Mouse (Mus musculus) spleen, adult 2 months (tissue): ENCODE measurements at regions not wholly inside any gene's neighbourhood (a gene's known extent, or its start where the extent isn't known, plus 50 kb on each side); places are given as distances from the start of the nearest gene placed in this dataset.
A peak's percentile ranks its signal among the peaks of the same experiment; 100 is the strongest.
"Not testable (repeated sequence)": the region's sequence is repeated elsewhere in the genome, so short reads cannot be mapped to it uniquely, and the experiment has no call there.

Experiments
- DNase-seq, 2 experiments: peaks; one replicate each; pipeline versions ENCODE4 v3.0.0 to v3.0.0-alpha.2; 2012 to 2021; ENCODE audit warnings: low spot score in 2 of 2, low read depth in 1 of 2
- H3K27ac ChIP-seq: fragments of 200-500 bp; 2 replicates; pipeline ENCODE4 v1.5.1; 2012; ENCODE audit warnings: low read length, inconsistent platforms; ENCODE audit not compliant: insufficient read depth
- H3K27me3 ChIP-seq: fragments of 200-500 bp; 2 replicates; pipeline ENCODE4 v1.6.1; 2012; ENCODE audit warnings: mild to moderate bottlenecking, moderate library complexity, low read length, inconsistent platforms; ENCODE audit not compliant: control insufficient read depth, insufficient read depth
- H3K36me3 ChIP-seq: fragments of 200-500 bp; 2 replicates; pipeline ENCODE4 v1.6.1; 2012; ENCODE audit warnings: mild to moderate bottlenecking, low read length, inconsistent platforms; ENCODE audit not compliant: control insufficient read depth, insufficient read depth
- H3K4me1 ChIP-seq: fragments of 200-500 bp; 2 replicates; pipeline ENCODE4 v1.6.1; 2011; ENCODE audit warnings: inconsistent platforms; ENCODE audit not compliant: control insufficient read depth, insufficient read depth, insufficient read length
- H3K4me3 ChIP-seq: fragments of 200-500 bp; 2 replicates; pipeline ENCODE4 v1.5.1; 2011; ENCODE audit warnings: mild to moderate bottlenecking, inconsistent platforms; ENCODE audit not compliant: insufficient read depth, insufficient read length; ENCODE audit errors: extremely low read depth
- WGBS: fragments of 180-500 bp; shearing (Covaris S2); methylation state at CpG from one replicate; pipeline ENCODE4 v1.1.7; 2018; 5-methylcytosine and 5-hydroxymethylcytosine counted together

DNA sequence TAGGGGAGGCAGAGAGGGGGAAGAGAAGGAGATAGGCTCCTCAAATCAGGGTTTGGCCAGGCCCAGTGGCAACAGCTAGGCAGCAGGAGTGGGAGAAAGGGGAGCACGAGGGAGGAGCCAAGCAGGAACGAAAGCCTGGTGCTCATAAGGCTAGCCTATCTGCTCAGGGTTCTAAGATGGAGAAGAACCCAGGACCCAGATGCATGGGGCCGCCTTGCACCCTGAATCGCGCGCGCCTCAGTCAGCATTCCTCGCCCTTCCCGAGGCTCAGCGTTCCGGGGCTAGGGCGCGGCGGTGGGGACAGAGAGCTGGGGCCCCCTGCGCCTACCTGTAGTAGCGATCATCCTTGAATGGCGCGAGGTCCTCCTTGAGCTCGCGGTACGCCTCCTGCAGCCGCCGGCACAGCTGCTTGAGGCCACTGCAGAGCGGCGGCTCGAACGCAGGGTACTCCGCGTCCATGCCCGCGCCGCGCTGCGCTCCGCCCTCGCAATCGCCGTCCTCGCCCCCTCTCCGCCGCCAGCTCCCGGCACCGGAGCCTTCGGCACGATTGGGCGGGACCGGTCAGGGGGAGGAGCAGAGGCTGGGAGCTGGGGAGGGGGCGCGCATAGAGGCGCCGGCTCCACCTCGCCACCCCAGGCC lies 60.1 kb downstream of the Dynlt1b start:
- not testable (repeated sequence) for H3K27me3 ChIP-seq
- WGBS = 10% methylated on average over 23 of the region's 52 CpGs

DNA sequence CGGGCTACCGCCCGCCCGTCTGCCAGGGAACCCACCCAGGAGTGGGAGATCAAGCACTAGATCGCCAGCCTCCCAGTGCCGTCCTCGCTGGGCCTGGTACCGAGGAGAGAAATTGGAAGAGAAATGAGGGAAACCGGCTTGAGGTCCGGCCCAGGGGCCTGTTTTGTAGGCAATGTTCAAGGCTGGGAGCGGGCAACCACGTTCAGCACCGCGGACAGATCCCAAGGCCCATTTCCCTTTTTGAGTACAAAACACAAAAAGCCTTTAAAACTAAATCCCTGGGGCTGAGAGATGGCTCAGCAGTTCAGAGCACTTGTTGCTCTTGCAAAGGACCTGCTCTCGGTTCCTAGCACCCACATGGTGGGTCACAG lies 60.6 kb downstream of the Dynlt1b start:
- no CpG with 5 or more reads among the region's 15 CpGs for WGBS
- H3K4me3 ChIP-seq, H3K27ac ChIP-seq, H3K4me1 ChIP-seq, DNase-seq, H3K27me3 ChIP-seq, H3K36me3 ChIP-seq: not testable (repeated sequence)

More for the DNA sequence above, 60.1 kb downstream of the Dynlt1b start:
- not testable (repeated sequence) for H3K4me3 ChIP-seq, DNase-seq, H3K36me3 ChIP-seq, H3K4me1 ChIP-seq, H3K27ac ChIP-seq

DNA sequence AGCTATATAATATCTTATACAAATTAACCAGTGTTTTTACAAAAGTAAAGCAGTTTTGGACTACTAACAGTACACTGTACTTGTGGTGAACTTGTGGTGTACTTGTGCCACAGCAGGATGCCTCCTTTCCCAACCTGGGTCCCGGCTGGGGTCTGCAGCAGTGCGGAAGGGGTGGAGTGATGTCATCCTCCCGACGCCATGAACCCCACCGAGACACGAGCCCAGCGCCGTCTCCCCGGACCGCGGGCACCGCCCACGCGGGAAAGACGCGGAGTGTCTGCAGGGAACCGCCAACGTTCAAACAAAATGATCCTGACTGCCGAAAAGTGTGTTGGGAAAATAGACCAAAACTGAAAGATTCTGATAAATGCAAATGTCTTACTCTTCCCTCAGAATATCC lies 62.6 kb downstream of the Dynlt1b start:
- 30% methylated on average over 19 of the region's 19 CpGs for WGBS

DNA sequence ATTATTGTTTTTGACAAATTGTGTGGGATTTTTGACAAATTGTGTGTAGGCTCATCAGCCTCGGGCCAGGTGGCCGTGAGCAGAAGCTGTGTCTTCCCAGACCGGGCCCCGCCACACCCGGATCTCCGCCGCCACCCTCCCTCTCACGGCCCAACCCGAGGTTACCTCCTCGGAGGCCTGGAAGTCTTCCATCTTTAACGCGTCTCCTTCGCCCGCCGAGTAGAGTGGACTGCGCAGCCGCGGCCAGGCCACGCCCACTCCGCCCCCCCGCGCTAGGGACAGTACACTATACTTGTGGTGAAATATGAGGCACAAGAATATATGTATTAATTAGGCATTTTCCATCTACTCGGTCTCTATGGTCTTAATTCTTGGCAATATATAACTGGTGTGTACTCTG lies 63.0 kb downstream of the Dynlt1b start:
- H3K4me3 ChIP-seq, H3K27me3 ChIP-seq, H3K27ac ChIP-seq, H3K4me1 ChIP-seq, H3K36me3 ChIP-seq: not testable (repeated sequence)
- peak in 1 of 2 experiments; percentile 66 for DNase-seq
- WGBS = 28% methylated on average over 23 of the region's 23 CpGs

More for the DNA sequence above, 62.6 kb downstream of the Dynlt1b start:
- peak in 1 of 2 experiments; percentile 23 for DNase-seq
- not testable (repeated sequence) for H3K27ac ChIP-seq, H3K27me3 ChIP-seq, H3K36me3 ChIP-seq, H3K4me1 ChIP-seq, H3K4me3 ChIP-seq

DNA sequence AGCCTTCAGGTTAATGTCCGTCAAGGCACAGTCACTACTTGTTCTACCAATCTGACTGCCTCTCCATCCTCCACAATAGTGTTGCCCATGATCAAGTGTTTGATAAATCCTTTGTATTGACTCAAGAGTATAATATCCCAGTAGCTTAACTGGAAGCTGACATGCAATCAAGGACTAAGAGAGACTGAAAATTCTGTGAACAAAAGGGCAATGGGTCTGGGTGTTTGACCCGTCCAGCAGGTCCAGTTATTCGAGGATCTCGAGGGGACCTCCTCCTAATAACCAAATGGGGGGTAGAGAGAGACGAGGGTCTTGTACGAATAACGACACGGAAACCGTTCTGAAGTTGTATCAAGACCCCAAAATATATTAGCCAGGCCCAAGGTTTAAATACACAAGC lies 66.6 kb downstream of the Dynlt1b start:
- not testable (repeated sequence) for H3K4me3 ChIP-seq, H3K27me3 ChIP-seq, H3K27ac ChIP-seq, H3K4me1 ChIP-seq, H3K36me3 ChIP-seq, DNase-seq
- 90% methylated on average over 9 of the region's 9 CpGs for WGBS

DNA sequence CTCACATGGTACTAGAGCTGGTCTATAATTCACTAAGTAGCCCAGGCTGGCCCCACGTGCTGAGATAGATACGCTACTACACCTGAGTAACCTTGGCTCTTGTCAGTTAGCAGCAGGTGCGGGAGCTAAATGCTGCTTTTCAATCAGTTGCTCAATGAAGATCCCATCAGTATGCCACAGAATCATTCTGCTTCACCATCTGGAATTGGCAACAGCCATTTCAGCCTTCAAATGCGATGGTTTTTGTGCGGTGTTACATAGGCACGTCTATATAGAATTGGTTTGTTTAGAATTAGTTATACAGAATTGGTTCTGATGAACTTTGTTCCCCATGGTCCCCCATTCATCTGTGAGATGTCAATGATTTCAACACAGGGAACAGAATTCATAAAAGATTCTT lies 72.8 kb downstream of the Dynlt1b start:
- H3K27me3 ChIP-seq, H3K27ac ChIP-seq, H3K4me3 ChIP-seq, H3K36me3 ChIP-seq, H3K4me1 ChIP-seq, DNase-seq: not testable (repeated sequence)
- WGBS = 88% methylated on average over 4 of the region's 6 CpGs

DNA sequence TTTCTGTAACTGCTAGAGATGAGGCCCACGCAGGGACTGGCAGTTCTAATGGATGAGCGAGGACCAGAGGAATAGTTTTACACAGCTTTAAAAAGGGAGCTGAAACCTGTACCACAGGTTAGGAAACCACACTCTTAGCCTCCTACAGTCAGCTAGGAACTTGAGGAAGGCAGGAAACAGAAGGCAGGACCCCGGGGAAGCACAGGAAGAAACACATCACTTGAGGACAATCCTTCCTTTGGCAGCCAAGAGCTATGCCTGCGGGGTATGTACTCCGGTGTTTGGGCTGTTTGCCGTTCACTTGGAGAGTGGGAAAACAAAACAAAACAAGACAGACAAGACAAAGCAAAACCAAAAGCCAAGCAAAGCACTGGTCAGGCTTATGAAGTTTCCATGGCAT lies 76.0 kb downstream of the Dynlt1b start:
- H3K36me3 ChIP-seq, H3K27me3 ChIP-seq, DNase-seq, H3K4me3 ChIP-seq, H3K27ac ChIP-seq, H3K4me1 ChIP-seq: not testable (repeated sequence)
- WGBS = 61% methylated on average over 6 of the region's 6 CpGs

DNA sequence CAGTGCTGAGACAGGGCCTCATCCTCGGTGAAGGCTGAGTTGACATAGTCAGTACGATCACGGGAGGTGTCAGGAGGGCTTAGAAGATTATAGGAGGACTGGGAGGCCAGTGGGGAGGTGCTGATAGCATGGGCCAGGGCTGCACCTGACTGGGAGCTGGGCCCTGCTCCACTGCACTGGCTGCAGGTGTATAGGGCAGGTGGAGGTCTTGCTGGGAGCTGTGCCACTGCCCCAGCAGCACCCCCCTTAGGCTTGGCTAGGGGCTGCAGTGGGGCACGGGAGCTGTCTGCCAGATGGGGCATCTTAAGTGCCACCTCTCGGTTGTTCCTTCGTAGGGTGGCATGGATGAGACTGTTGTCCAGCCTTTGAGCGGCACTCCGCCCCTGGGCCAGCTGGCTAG lies 85.2 kb downstream of the Dynlt1b start:
- H3K27ac ChIP-seq, H3K4me3 ChIP-seq, H3K27me3 ChIP-seq, DNase-seq, H3K36me3 ChIP-seq, H3K4me1 ChIP-seq: not testable (repeated sequence)
- 86% methylated on average over 5 of the region's 8 CpGs for WGBS

DNA sequence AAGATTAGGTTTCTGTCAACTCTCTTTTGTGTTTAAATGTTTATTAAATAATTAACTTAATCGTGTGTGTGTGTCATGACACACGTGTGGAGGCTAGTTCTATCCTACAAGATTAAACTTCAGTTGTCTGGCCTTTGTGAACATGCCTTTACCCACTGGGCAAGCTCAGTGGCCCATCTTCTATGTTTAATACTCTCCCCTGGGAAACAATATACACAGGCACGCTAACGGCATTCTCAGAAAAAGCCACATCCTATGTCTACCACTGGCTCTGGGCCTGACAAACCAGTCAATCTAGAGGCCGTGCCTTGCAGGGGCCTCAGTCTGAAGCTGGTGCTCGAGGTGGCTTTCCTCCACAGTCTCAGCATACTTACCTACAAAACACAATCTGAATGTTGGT lies 82.4 kb upstream of the Dynlt1c start:
- not testable (repeated sequence) for H3K27me3 ChIP-seq, DNase-seq, H3K36me3 ChIP-seq, H3K27ac ChIP-seq, H3K4me1 ChIP-seq, H3K4me3 ChIP-seq
- 34% methylated on average over 6 of the region's 6 CpGs for WGBS

DNA sequence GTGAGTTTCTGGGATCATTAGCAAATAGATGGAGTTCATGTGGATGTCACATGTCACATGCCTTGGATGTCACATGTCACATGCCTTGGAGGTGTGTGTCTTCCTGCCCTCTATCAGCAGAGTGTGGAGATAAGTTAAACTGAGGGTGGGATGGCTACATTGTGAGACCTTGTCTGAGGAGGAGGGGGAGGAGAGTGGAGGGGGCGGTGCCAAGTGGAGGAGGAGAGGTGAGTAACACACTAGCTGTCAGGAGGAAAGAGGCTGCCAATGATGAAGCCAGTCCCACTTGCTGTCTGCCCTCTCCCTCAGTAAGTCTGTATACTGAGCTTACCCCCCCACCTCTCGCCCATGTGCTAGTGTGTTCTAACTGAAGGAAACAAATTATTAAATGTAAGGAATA lies 81.5 kb upstream of the Dynlt1c start:
- not testable (repeated sequence) for H3K4me1 ChIP-seq, H3K4me3 ChIP-seq, H3K36me3 ChIP-seq, H3K27me3 ChIP-seq, DNase-seq, H3K27ac ChIP-seq
- WGBS = 90% methylated on average over 2 of the region's 2 CpGs

DNA sequence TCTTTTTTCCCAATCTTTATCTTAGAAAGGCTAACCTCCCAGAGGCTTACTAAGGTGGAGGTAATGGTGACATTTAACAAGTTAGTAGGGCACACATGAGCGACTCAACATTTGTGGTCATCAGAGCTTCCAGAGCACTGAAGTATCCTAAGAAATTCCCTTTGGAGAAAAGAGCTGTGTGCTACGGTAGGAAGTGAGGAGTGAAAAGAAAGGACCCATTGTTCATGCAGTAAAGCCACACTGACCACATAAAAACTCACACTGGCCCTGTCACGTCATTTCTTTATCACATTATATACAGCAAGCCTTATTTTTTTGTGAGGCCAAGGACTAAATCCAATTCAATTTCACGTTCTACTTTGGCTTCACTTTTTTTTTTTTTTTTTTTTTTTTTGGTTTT lies 80.7 kb upstream of the Dynlt1c start:
- H3K4me3 ChIP-seq, H3K4me1 ChIP-seq, H3K36me3 ChIP-seq, H3K27me3 ChIP-seq, H3K27ac ChIP-seq, DNase-seq: not testable (repeated sequence)
- WGBS = 67% methylated on average over 4 of the region's 4 CpGs
